Mouse (Mus musculus) duodenum, adult 2 months (tissue): ENCODE data around the gene Ppard. TPM values are rescaled to one million over a fixed set of nuclear protein-coding genes. Genes with fewer than 3 reads are reported as not detected.

Experiments used
- polyA plus RNA-seq: library from polyadenylated mRNA; depleted of rRNA; stranded (reverse); fragments of >200 nt; gene quantifications from 2 replicates; pipeline ENCODE4 v1.2.3, GENCODE M21; 2012; ENCODE audit warnings: low replicate concordance; rRNA removed

The Ppard gene
- polyA plus RNA-seq: 215 and 239 TPM in 2 replicates

DNA sequence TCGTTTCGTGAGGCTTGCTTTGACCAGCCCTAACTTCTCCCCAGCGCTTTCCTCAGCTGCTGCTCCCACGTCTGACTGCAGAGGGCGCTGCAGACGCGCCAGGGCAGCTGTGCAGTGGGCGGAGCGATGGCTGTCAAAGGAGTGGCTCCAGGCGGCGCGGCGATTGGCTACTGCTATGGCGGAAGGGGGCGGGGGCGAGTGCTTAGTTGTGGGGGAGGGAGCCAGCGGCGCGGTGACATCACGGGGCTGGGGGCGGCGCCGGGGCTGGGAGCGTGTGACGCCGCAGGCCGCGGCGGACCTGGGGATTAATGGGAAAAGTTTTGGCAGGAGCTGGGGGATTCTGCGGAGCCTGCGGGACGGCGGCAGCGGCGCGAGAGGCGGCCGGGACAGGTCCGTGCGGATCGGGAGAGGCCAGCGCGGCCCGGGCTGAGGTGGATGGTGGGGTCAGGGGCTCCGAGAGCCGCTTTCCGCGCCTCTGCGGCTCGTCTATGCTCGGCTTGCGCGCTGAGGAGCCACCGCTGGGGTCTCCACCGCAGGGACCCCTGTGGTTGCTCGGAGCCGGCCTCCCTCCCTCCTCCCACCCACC, at the start of gene Ppard:
Gene Ppard, plus strand, starts transcription at position 226 of the 586 bp plus-strand sequence.

DNA sequence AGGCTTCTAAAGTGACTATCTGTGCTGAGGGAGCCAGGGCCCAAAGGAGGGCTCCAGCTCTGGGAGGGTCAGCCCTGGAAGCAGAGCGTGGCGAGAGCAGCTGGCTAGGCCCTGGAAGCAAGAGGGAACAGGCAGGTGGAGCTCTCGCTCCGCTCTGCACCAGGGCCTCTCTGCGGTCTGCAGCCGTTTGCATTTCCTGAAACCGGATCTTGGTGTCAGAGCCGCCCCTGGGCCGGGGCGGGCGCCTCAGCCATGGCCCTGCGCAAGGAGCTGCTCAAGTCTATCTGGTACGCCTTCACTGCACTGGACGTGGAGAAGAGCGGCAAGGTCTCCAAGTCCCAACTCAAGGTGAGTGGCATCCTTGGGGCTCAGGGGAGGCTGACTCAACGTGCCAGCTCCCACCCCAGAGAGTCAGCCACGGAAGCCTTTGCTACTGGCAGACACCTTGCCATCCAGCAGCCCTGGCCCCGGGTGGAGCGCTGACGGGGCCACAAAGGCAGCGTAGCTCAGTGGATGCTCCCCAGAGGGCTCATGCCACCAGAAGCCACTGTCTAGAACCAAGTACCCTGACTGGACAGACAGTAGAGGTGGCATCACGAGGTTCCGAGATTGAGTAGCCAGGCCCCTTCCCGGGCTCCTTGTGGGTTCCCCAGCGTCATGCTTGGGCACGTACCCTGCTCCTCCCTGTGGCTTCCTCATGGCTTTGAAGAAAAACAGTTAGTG, 24.7 kb upstream of the Ppard start, which contains the start of gene Def6:
Gene Def6, plus strand, starts transcription at position 188 of the 723 bp plus-strand sequence.

DNA sequence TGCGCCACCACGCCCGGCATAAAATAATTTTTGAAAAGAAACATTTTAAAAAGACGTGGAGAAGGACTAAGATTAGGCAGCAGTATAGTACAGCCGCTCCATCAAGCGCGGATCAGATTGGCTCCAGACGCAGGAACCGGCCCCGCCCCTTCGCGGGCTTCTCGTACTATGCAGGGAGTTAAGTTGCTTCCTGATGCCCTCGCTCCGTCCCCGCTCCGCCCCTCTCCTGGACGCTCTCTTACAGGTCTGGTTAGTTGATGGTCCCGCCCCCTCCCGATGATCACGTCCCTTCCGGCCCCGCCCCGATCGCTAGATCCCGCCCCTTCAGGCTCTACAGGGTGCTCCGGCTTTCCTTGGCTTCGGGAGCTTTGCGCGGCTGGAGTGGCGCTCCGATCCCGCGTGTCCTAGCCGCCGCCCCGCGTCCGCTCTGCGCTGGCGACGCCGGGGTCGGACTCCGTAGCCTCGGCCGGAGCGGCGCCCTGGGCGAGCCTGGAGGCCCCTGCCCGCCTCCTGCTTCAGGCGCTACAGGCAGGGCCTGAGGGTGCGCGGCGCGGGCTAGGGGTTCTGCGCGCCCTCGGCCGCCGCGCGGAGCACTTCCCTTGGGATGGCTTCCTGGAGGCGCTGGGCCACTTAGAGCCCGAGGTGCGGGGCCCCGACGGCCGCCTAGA, 80.8 kb downstream of the Ppard start, which contains the start of gene Fance:
Gene Fance, plus strand, starts transcription at position 308 of the 668 bp plus-strand sequence.

DNA sequence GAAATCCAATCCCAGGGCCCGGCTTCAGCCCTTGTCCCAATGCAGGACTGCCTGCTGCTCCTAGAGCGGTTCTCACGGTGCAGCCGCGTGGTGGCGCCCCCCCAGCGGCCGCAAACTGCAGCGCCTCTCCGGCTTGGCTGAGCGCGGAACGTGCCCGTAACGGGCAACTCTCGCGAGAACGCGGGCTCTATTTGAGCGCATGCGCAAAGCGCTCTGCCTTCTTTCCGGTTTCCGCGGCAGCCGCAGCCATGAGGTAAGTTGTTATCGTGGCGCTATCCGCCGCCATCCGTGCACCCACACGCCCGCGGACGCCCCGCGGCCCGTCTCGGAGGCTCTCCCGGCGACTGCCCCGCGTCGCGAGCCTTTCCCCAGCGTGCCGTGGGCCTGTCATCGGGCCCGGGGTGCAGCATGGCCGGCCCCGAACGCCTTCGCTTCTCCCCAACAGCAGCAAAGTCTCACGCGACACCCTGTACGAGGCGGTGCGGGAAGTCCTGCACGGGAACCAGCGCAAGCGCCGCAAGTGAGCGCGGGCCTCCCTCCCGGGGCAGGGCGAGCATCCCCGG, 95.9 kb downstream of the Ppard start, which contains the start of gene Rpl10a:
Gene Rpl10a, plus strand, starts transcription at position 106 of the 563 bp plus-strand sequence.

DNA sequence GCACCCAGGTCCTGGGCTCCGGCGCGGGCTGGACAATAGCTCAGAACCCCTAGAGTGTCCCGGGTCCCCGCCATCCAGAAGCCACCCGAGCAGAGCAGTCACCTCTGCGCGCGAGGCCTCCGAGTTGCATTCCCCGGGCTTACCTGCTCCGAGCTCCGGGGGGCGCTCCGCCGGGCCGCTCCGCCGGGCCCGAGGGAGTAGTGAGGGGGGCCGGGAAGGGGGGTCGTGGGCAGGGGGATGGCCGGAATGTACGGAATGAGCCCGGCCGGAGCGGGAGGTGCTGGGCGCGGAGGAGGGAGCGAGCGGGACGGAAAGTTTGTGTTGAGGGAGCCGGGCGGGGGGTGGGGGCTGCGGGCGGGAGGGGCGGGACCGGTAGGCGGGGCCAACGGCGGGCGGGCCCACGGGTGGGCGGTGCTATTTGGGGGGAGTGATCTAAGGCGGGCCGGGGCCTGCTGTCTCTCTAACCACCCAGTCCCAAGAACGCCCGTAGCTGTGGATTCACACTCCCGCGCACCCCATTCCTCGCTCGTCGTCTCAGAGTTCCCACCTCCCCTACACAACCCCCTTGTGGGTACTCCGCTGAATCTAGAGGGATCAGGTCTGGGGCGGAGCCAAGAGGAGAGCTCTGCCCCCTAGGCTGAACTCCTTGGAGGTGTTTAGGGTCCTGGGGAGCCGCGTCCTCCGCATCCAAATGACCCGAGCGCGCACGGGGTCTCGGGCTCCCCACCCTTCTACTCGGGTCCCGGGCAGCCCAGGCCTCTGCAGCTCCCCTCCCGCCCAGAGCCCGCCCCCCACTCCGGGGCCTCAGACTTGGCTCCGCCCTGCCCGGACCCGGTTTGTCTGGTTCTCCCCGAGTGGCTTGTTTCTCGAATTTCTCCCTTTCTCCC, 118.2 kb downstream of the Ppard start, which contains the start of gene Tead3:
Gene Tead3, minus strand, starts transcription at position 352 of the 887 bp plus-strand sequence.

Other genes with a start within 250 kb of the Ppard start
- gene Tcp11, start 152.1 kb upstream of the Ppard start, polyA plus RNA-seq: 0.44 and 0.70 TPM in 2 replicates
- gene Scube3, start 90.6 kb upstream of the Ppard start, polyA plus RNA-seq: 0.33 and 0.59 TPM in 2 replicates
- 33.5 and 45.7 TPM in 2 replicates for gene Zfp523, start 55.6 kb upstream of the Ppard start, polyA plus RNA-seq
- gene Def6, start 24.9 kb upstream of the Ppard start, polyA plus RNA-seq: 5.6 and 8.4 TPM in 2 replicates
- 14.8 and 18.3 TPM in 2 replicates for gene Fance, start 80.8 kb downstream of the Ppard start, polyA plus RNA-seq
- 2,176 and 2,371 TPM in 2 replicates for gene Rpl10a, start 95.8 kb downstream of the Ppard start, polyA plus RNA-seq
- 32.1 and 38.6 TPM in 2 replicates for gene Tead3, start 118.1 kb downstream of the Ppard start, polyA plus RNA-seq
- gene Tulp1, start 132.5 kb downstream of the Ppard start, polyA plus RNA-seq: 0.93 and 1.6 TPM in 2 replicates